Mouse (Mus musculus) bone marrow macrophage, adult 2 months (primary cell): Measurements from ENCODE around the gene Slc4a1. TPM values are rescaled to one million over a fixed set of nuclear protein-coding genes. Genes with fewer than 3 reads are reported as not detected.

Experiments
- H3K27ac ChIP-seq: 2 replicates; pipeline ENCODE4 v1.5.1; 2012; ENCODE audit warnings: low read depth, low read length; ENCODE audit not compliant: insufficient read depth
- H3K4me1 ChIP-seq: 2 replicates; pipeline ENCODE4 v1.6.1; 2012; ENCODE audit warnings: low read length; ENCODE audit not compliant: control insufficient read depth, insufficient read depth
- H3K4me3 ChIP-seq: 2 replicates; pipeline ENCODE4 v1.5.1; 2012; ENCODE audit warnings: mild to moderate bottlenecking, low read length, moderate library complexity; ENCODE audit not compliant: insufficient read depth
- CTCF ChIP-seq: IDR thresholded peaks from 2 replicates; pipeline ENCODE4 v1.5.1; 2012; ENCODE audit warnings: low read depth, mild to moderate bottlenecking, low read length, moderate library complexity
- POLR2A ChIP-seq: IDR thresholded peaks from 2 replicates; pipeline ENCODE4 v1.6.1; 2012; ENCODE audit warnings: mild to moderate bottlenecking, low read depth, low read length, borderline replicate concordance
- polyA plus RNA-seq: library from polyadenylated mRNA; stranded (reverse); fragments of >200 nt; gene quantifications from 2 replicates; pipeline ENCODE4 v1.2.4, GENCODE M21; 2012; ENCODE audit not compliant: missing spikeins, insufficient read depth, insufficient read length

The Slc4a1 gene
- polyA plus RNA-seq, 1 experiment: not detected

- no peak overlapping the region for H3K27ac ChIP-seq
- H3K4me3 ChIP-seq: no peak overlapping the region
- peaks cover 13% of the 10 kb centered on the region for H3K4me1 ChIP-seq
- TF ChIP-seq CTCF (no peak), POLR2A (no peak)
Observed at GRCm38 (mm10) chr11:102308104-102308503, 57.9 kb downstream of the Slc4a1 start.

GRCm38 (mm10) chr11:102305359-102305758 lies 60.6 kb downstream of the Slc4a1 start:
- no peak overlapping the region for H3K4me3 ChIP-seq
- peaks cover 5% of the 10 kb centered on the region; the same call in 1 of the 2 replicates for H3K4me1 ChIP-seq
- TF ChIP-seq POLR2A (no peak), CTCF (no peak)
- H3K27ac ChIP-seq: no peak overlapping the region

DNA sequence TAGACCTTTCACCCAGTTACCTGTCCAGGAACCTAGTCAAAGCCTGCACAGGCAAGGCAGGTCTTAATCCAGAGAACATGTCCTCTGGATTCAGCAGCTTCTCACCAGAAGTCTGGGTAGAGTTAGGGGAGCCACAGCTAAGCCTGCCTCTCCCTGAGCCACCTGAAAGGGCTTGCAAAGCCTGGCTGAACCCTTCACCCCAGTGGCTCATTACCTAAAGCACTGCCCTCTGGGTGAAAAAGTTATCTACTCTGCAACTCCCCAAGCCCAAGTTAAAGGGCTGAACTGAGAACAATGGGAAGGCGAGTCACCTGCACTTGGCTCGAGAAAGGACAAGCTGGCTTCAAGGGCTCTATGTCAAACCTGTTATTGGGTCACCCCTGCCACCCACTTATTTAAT lies 61.9 kb downstream of the Slc4a1 start:
- H3K4me3 ChIP-seq: no peak overlapping the region
- H3K4me1 ChIP-seq: no peaks in the 10 kb centered on the region
- no peak for TF ChIP-seq CTCF
- no peak overlapping the region for H3K27ac ChIP-seq

DNA sequence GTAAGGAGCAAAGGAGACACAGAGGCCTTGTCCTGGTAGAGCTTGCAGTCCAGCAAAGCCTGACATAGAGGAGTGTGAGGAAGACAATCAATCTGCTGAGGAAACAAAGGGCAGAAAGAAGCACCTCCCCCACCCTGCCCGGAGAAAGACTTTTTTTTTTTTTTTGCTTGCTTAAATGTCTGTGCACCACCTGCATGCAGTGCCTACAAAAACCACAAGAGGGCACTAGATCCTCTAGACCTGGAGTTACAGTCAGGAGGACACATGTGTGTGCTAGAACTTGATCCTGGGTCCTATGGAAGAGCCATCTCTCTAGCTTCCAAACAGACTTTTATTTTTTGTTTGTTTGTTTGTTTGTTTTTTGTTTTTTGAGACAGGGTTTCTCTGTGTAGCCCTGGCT lies 66.2 kb downstream of the Slc4a1 start:
- H3K27ac ChIP-seq: no peak overlapping the region
- H3K4me1 ChIP-seq: peaks cover 7% of the 10 kb centered on the region; the same call in 1 of the 2 replicates
- H3K4me3 ChIP-seq: no peak overlapping the region
- TF ChIP-seq POLR2A: no peak
- no peak for TF ChIP-seq CTCF

Other genes starting within 250 kb of the Slc4a1 start
- not detected in 2 replicates for gene Nags, start 220.7 kb downstream of the Slc4a1 start, polyA plus RNA-seq
- 10.0 and 10.4 TPM in 2 replicates for gene Tmem101, start 209.8 kb downstream of the Slc4a1 start, polyA plus RNA-seq
- gene Lsm12, start 180.9 kb downstream of the Slc4a1 start, polyA plus RNA-seq: 43.3 and 47.7 TPM in 2 replicates
- gene G6pc3, start 176.6 kb downstream of the Slc4a1 start, polyA plus RNA-seq: 20.1 and 28.3 TPM in 2 replicates
- gene Hdac5, start 136.0 kb downstream of the Slc4a1 start, polyA plus RNA-seq: 96.3 and 116 TPM in 2 replicates
- 6.3 and 7.2 TPM in 2 replicates for gene BC030867, start 117.3 kb downstream of the Slc4a1 start, polyA plus RNA-seq
- not detected in 2 replicates for gene Asb16, start 97.5 kb downstream of the Slc4a1 start, polyA plus RNA-seq
- gene Tmub2, start 81.3 kb downstream of the Slc4a1 start, polyA plus RNA-seq: 50.6 and 62.2 TPM in 2 replicates
- 32.9 and 39.8 TPM in 2 replicates for gene Atxn7l3, start 69.6 kb downstream of the Slc4a1 start, polyA plus RNA-seq
- gene Ubtf, start 46.5 kb downstream of the Slc4a1 start, polyA plus RNA-seq: 59.0 and 59.7 TPM in 2 replicates
- gene Rundc3a, start 27.2 kb upstream of the Slc4a1 start, polyA plus RNA-seq: not detected in 2 replicates
- 133 and 173 TPM in 2 replicates for gene Slc25a39, start 41.7 kb upstream of the Slc4a1 start, polyA plus RNA-seq
- 1,924 and 2,101 TPM in 2 replicates for gene Grn, start 64.1 kb upstream of the Slc4a1 start, polyA plus RNA-seq
- not detected in 2 replicates for gene Fam171a2, start 81.5 kb upstream of the Slc4a1 start, polyA plus RNA-seq
- 2.3 and 2.5 TPM in 2 replicates for gene Itga2b, start 103.9 kb upstream of the Slc4a1 start, polyA plus RNA-seq
- gene Gpatch8, start 190.2 kb upstream of the Slc4a1 start, polyA plus RNA-seq: 26.8 and 28.4 TPM in 2 replicates
- not detected in 2 replicates for gene Gm11627, start 213.3 kb upstream of the Slc4a1 start, polyA plus RNA-seq
- 0.21 TPM in 1 of 2 replicates, not detected in the other for gene Fzd2, start 238.2 kb upstream of the Slc4a1 start, polyA plus RNA-seq